Mouse (Mus musculus) forebrain, embryonic 12.5 days (tissue): ENCODE results near the gene Fam198a. TPM values are rescaled to one million over a fixed set of nuclear protein-coding genes. Genes with fewer than 3 reads are reported as not detected.

ENCODE experiments used
- ATAC-seq: fragments of 200-750 bp; cut with Nextera tagmentation; 2 replicates; pipeline ENCODE4 v1.8.0; 2017; ENCODE audit warnings: moderate TSS enrichment; ENCODE audit not compliant: low FRiP score
- H3K27ac ChIP-seq: fragments of 300-500 bp; sonication (generic); 2 replicates; pipeline ENCODE4 v1.5.1; 2016; ENCODE audit warnings: mild to moderate bottlenecking
- H3K27me3 ChIP-seq: fragments of 300-500 bp; sonication (generic); 2 replicates; pipeline ENCODE4 v1.6.1; 2016; ENCODE audit warnings: mild to moderate bottlenecking
- H3K36me3 ChIP-seq: fragments of 300-500 bp; sonication (generic); replicated peaks from 2 replicates; pipeline ENCODE4 v1.6.1; 2016; ENCODE audit warnings: mild to moderate bottlenecking
- H3K4me1 ChIP-seq: fragments of 300-500 bp; sonication (generic); 2 replicates; pipeline ENCODE4 v1.6.1; 2016
- H3K4me2 ChIP-seq: fragments of 300-500 bp; sonication (generic); 2 replicates; pipeline ENCODE4 v1.6.1; 2016; ENCODE audit warnings: mild to moderate bottlenecking, moderate library complexity
- H3K4me3 ChIP-seq: fragments of 300-500 bp; sonication (generic); replicated peaks from 2 replicates; pipeline ENCODE4 v1.5.1; 2016; ENCODE audit warnings: mild to moderate bottlenecking
- H3K9ac ChIP-seq: fragments of 300-500 bp; sonication (generic); 2 replicates; pipeline ENCODE4 v1.6.1; 2016; ENCODE audit warnings: mild to moderate bottlenecking
- H3K9me3 ChIP-seq: fragments of 300-500 bp; sonication (generic); 2 replicates; pipeline ENCODE4 v1.6.1; 2016
- WGBS: fragments of 180-500 bp; shearing (Covaris S2); methylation state at CpG from one replicate; pipeline ENCODE4 v1.1.7; 2016; 5-methylcytosine and 5-hydroxymethylcytosine counted together
- polyA plus RNA-seq: library from polyadenylated mRNA; unstranded; fragments of >200 nt; fragmentation: Nextera tagmentation; extraction: Ambion mirVana; gene quantifications from 2 replicates; pipeline ENCODE4 v1.2.1, GENCODE M21; 2016

The Fam198a gene
- polyA plus RNA-seq = 1.2 and 1.3 TPM in 2 replicates

- H3K9ac ChIP-seq = peak within 1 kb of the TSS; percentile 29; the same call in 1 of the 2 replicates
- H3K4me2 ChIP-seq = peak within 1 kb of the TSS; percentile 50
- peaks cover 11% of the 10 kb centered on the region for H3K4me1 ChIP-seq
- peak within 1 kb of the TSS; percentile 65 for H3K27ac ChIP-seq
- ATAC-seq = peak; percentile 90
- WGBS = 15% methylated on average over 13 of the region's 14 CpGs
- peak within 1 kb of the TSS; percentile 21 for H3K4me3 ChIP-seq
- H3K27me3 ChIP-seq = 0 out of 2 replicates have a peak, but pooled peaks cover 4% of the 10 kb centered on the region
- H3K9me3 ChIP-seq = no peaks in the 10 kb centered on the region
- H3K36me3 ChIP-seq = no peaks in the 10 kb centered on the region
Measured at GRCm38 (mm10) chr9:121950418-121951113, at the start of gene Fam198a. Gene Fam198a, plus strand, starts transcription at chr9:121950988.

GRCm38 (mm10) chr9:121901710-121902700 is 48.8 kb upstream of the Fam198a start:
- no peak overlapping the region for H3K4me2 ChIP-seq
- no peak overlapping the region for H3K4me3 ChIP-seq
- H3K4me1 ChIP-seq = no peaks in the 10 kb centered on the region
- H3K27ac ChIP-seq = no peak overlapping the region
- ATAC-seq = no peak
- H3K9me3 ChIP-seq = no peaks in the 10 kb centered on the region
- no peaks in the 10 kb centered on the region for H3K27me3 ChIP-seq
- H3K9ac ChIP-seq = no peak overlapping the region
- no peaks in the 10 kb centered on the region for H3K36me3 ChIP-seq
- whole genome bisulfite sequencing = 82% methylated on average over 5 of the region's 5 CpGs

GRCm38 (mm10) chr9:121903476-121904305 is 47.1 kb upstream of the Fam198a start:
- no peak overlapping the region for H3K9ac ChIP-seq
- WGBS = 82% methylated on average over 8 of the region's 8 CpGs
- ATAC-seq = no peak
- H3K4me3 ChIP-seq = no peak overlapping the region
- no peaks in the 10 kb centered on the region for H3K27me3 ChIP-seq
- H3K4me1 ChIP-seq = no peaks in the 10 kb centered on the region
- H3K4me2 ChIP-seq = no peak overlapping the region
- no peaks in the 10 kb centered on the region for H3K36me3 ChIP-seq
- no peaks in the 10 kb centered on the region for H3K9me3 ChIP-seq
- H3K27ac ChIP-seq = no peak overlapping the region

GRCm38 (mm10) chr9:121904319-121904718 is 46.5 kb upstream of the Fam198a start:
- no peak overlapping the region for H3K4me3 ChIP-seq
- ATAC-seq = no peak
- no peak overlapping the region for H3K27ac ChIP-seq
- H3K27me3 ChIP-seq = no peaks in the 10 kb centered on the region
- no peaks in the 10 kb centered on the region for H3K36me3 ChIP-seq
- no peak overlapping the region for H3K9ac ChIP-seq
- H3K4me1 ChIP-seq = no peaks in the 10 kb centered on the region
- H3K4me2 ChIP-seq = no peak overlapping the region
- WGBS = 85% methylated on average over 4 of the region's 4 CpGs
- H3K9me3 ChIP-seq = no peaks in the 10 kb centered on the region

- no peak overlapping the region for H3K4me3 ChIP-seq
- H3K9ac ChIP-seq = no peak overlapping the region
- no peak overlapping the region for H3K4me2 ChIP-seq
- H3K4me1 ChIP-seq = no peaks in the 10 kb centered on the region
- 88% methylated on average over 7 of the region's 7 CpGs for WGBS
- no peaks in the 10 kb centered on the region for H3K9me3 ChIP-seq
- ATAC-seq = no peak
- no peak overlapping the region for H3K27ac ChIP-seq
- no peaks in the 10 kb centered on the region for H3K36me3 ChIP-seq
- H3K27me3 ChIP-seq = no peaks in the 10 kb centered on the region
Measured at GRCm38 (mm10) chr9:121904946-121905345, 45.8 kb upstream of the Fam198a start.

- no peak overlapping the region for H3K4me3 ChIP-seq
- no peak overlapping the region for H3K9ac ChIP-seq
- no peak overlapping the region for H3K27ac ChIP-seq
- WGBS = 84% methylated on average over 4 of the region's 4 CpGs
- H3K4me2 ChIP-seq = no peak overlapping the region
- ATAC-seq = no peak
- H3K9me3 ChIP-seq = no peaks in the 10 kb centered on the region
- no peaks in the 10 kb centered on the region for H3K4me1 ChIP-seq
- no peaks in the 10 kb centered on the region for H3K27me3 ChIP-seq
- no peaks in the 10 kb centered on the region for H3K36me3 ChIP-seq
Measured at GRCm38 (mm10) chr9:121905556-121906185, 45.1 kb upstream of the Fam198a start.

GRCm38 (mm10) chr9:121906456-121906855 is 44.3 kb upstream of the Fam198a start:
- Histone ChIP-seq H3K27me3 (no peaks in the 10 kb centered on the region), H3K9ac (no peak overlapping the region), H3K4me2 (no peak overlapping the region), H3K36me3 (no peaks in the 10 kb centered on the region), H3K27ac (no peak overlapping the region), H3K9me3 (no peaks in the 10 kb centered on the region), H3K4me1 (no peaks in the 10 kb centered on the region), H3K4me3 (no peak overlapping the region)
- WGBS = 81% methylated on average over 5 of the region's 5 CpGs
- ATAC-seq = no peak

- H3K4me1 ChIP-seq = no peaks in the 10 kb centered on the region
- no peak for ATAC-seq
- H3K9ac ChIP-seq = no peak overlapping the region
- no peak overlapping the region for H3K4me3 ChIP-seq
- 76% methylated on average over 10 of the region's 10 CpGs for WGBS
- H3K4me2 ChIP-seq = no peak overlapping the region
- no peaks in the 10 kb centered on the region for H3K9me3 ChIP-seq
- H3K36me3 ChIP-seq = no peaks in the 10 kb centered on the region
- no peak overlapping the region for H3K27ac ChIP-seq
- no peaks in the 10 kb centered on the region; the same call in 1 of the 2 replicates for H3K27me3 ChIP-seq
Measured at GRCm38 (mm10) chr9:121907356-121908070, 43.3 kb upstream of the Fam198a start.

GRCm38 (mm10) chr9:121908321-121908720 is 42.5 kb upstream of the Fam198a start:
- Histone ChIP-seq H3K4me1 (no peaks in the 10 kb centered on the region), H3K4me2 (no peak overlapping the region), H3K4me3 (no peak overlapping the region), H3K9ac (no peak overlapping the region), H3K36me3 (no peaks in the 10 kb centered on the region), H3K9me3 (no peaks in the 10 kb centered on the region), H3K27ac (no peak overlapping the region), H3K27me3 (no peaks in the 10 kb centered on the region; the same call in 1 of the 2 replicates)
- ATAC-seq = no peak
- WGBS = 95% methylated on average over 17 of the region's 17 CpGs

- Histone ChIP-seq H3K4me2 (no peak overlapping the region), H3K27ac (no peak overlapping the region), H3K4me1 (no peaks in the 10 kb centered on the region), H3K4me3 (no peak overlapping the region), H3K36me3 (no peaks in the 10 kb centered on the region), H3K9ac (no peak overlapping the region), H3K27me3 (no peaks in the 10 kb centered on the region; the same call in 1 of the 2 replicates), H3K9me3 (no peaks in the 10 kb centered on the region)
- WGBS = 88% methylated on average over 6 of the region's 6 CpGs
- ATAC-seq = no peak
Measured at GRCm38 (mm10) chr9:121909635-121910034, 41.2 kb upstream of the Fam198a start.

- Histone ChIP-seq H3K36me3 (no peaks in the 10 kb centered on the region), H3K27ac (no peak overlapping the region), H3K27me3 (no peaks in the 10 kb centered on the region; the same call in 1 of the 2 replicates), H3K4me2 (no peak overlapping the region), H3K9me3 (no peaks in the 10 kb centered on the region), H3K9ac (no peak overlapping the region), H3K4me3 (no peak overlapping the region), H3K4me1 (no peaks in the 10 kb centered on the region)
- no peak for ATAC-seq
- WGBS = 91% methylated on average over 7 of the region's 7 CpGs
Measured at GRCm38 (mm10) chr9:121911196-121911595, 39.6 kb upstream of the Fam198a start.
